22 mouse cellular contexts compared by ENCODE assay signal in the genomic region with DNA sequence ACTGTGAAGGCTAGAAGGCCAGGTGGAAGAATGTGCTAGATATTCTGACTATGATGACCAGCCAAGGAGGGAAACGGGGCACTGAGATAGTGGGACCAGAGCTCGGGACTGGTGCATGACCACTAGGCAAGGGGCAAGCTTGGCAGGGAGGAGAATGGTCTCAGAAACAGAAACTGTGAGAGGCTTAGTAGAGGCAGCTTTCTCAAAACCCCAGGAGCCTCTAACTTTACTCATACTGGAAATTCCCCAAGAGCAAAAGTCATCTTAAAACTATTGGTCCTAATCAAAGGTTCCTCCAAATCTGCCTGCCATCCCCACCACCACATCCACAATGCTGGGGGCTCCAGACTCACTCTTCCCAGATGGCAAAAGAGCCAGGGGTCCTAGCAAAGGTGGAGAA.
DNase-seq lines count a peak whose midpoint lies in the region; ATAC-seq lines count a peak whose summit lies in the region.
"Had no signal": no experiment of that assay in that cellular context is flagged by ENCODE, and none has a peak within 500 bp of the region (broad histone marks: within the 10 kb centered on the region; RNA-seq: fewer than 3 reads in every experiment).

No protein-coding gene starts in this region.

- H3K36me3 ChIP-seq in kidney, embryonic 16.5 days (ENCODE audit: insufficient read depth, low read length), result no peaks in the 10 kb centered on the region
- no peaks in the 10 kb centered on the region for H3K36me3 ChIP-seq in hindbrain, embryonic 12.5 days
- no peaks in the 10 kb centered on the region for H3K36me3 ChIP-seq in hindbrain, embryonic 15.5 days
- no peaks in the 10 kb centered on the region for H3K36me3 ChIP-seq in neural tube, embryonic 15.5 days
- H3K36me3 ChIP-seq: embryonic facial prominence, embryonic 13.5 days; heart, embryonic 13.5 days had no signal

- DNase-seq in kidney, postnatal 36 days, result no peak
- no peak for DNase-seq in lung, postnatal 14 days
- DNase-seq in spleen, postnatal 14 days (ENCODE audit: low spot score in 2 of 2), result no peak
- DNase-seq: adrenal gland, postnatal 14 days; cerebellum, adult 8-10 months; cerebellum, postnatal 36 days; embryo, embryonic 11 days; gastrocnemius, postnatal 25 days; heart, adult 18-20 months; heart, postnatal 14 days; kidney, adult 11 months; kidney, postnatal 10 days; thymus, postnatal 14 days had no signal

- WGBS in kidney, embryonic 16.5 days, result 90% methylated on average over 2 of the region's 2 CpGs
- 95% methylated on average over 2 of the region's 2 CpGs for WGBS in hindbrain, embryonic 12.5 days
- 95% methylated on average over 2 of the region's 2 CpGs for WGBS in hindbrain, embryonic 15.5 days
- WGBS in neural tube, embryonic 15.5 days, result 97% methylated on average over 2 of the region's 2 CpGs

- no peak for ATAC-seq in kidney, embryonic 16.5 days (ENCODE audit: low FRiP score, low TSS enrichment)
- no peak for ATAC-seq in hindbrain, embryonic 12.5 days (ENCODE audit: low FRiP score)
- no peak for ATAC-seq in hindbrain, embryonic 15.5 days (ENCODE audit: low FRiP score, low read depth)
- no peak for ATAC-seq in neural tube, embryonic 15.5 days (ENCODE audit: low FRiP score)

- peak overlapping the region; percentile 23; the same call in 1 of the 2 replicates for H3K27ac ChIP-seq in kidney, embryonic 16.5 days (ENCODE audit: low read length)
- peak overlapping the region; percentile 62 for H3K27ac ChIP-seq in hindbrain, embryonic 12.5 days
- peak overlapping the region; percentile 21; the same call in 1 of the 2 replicates for H3K27ac ChIP-seq in hindbrain, embryonic 15.5 days (replicated peaks)
- peak overlapping the region; percentile 65 for H3K27ac ChIP-seq in neural tube, embryonic 15.5 days (replicated peaks)
- H3K27ac ChIP-seq: embryonic facial prominence, embryonic 13.5 days; macrophage had no signal

- H3K27me3 ChIP-seq in kidney, embryonic 16.5 days (ENCODE audit: insufficient read depth, low read length), result no peaks in the 10 kb centered on the region
- no peaks in the 10 kb centered on the region for H3K27me3 ChIP-seq in hindbrain, embryonic 12.5 days
- no peaks in the 10 kb centered on the region for H3K27me3 ChIP-seq in hindbrain, embryonic 15.5 days
- no peaks in the 10 kb centered on the region for H3K27me3 ChIP-seq in neural tube, embryonic 15.5 days (replicated peaks)
- H3K27me3 ChIP-seq: embryonic facial prominence, embryonic 13.5 days; heart, embryonic 13.5 days had no signal

- H3K9ac ChIP-seq in kidney, embryonic 16.5 days (replicated peaks; ENCODE audit: low read length), result no peak overlapping the region
- no peak overlapping the region for H3K9ac ChIP-seq in hindbrain, embryonic 12.5 days
- H3K9ac ChIP-seq in hindbrain, embryonic 15.5 days, result no peak overlapping the region
- H3K9ac ChIP-seq in neural tube, embryonic 15.5 days (replicated peaks), result no peak overlapping the region
- H3K9ac ChIP-seq: embryonic facial prominence, embryonic 13.5 days; heart, embryonic 13.5 days had no signal

- H3K4me1 ChIP-seq in kidney, embryonic 16.5 days (ENCODE audit: insufficient read depth, low read length), result peaks cover 54% of the 10 kb centered on the region
- H3K4me1 ChIP-seq in hindbrain, embryonic 12.5 days, result peaks cover 77% of the 10 kb centered on the region
- peaks cover 78% of the 10 kb centered on the region for H3K4me1 ChIP-seq in hindbrain, embryonic 15.5 days (replicated peaks)
- H3K4me1 ChIP-seq in neural tube, embryonic 15.5 days, result peaks cover 68% of the 10 kb centered on the region

- H3K9me3 ChIP-seq in kidney, embryonic 16.5 days (ENCODE audit: low read length), result no peaks in the 10 kb centered on the region
- no peaks in the 10 kb centered on the region for H3K9me3 ChIP-seq in hindbrain, embryonic 12.5 days (replicated peaks)
- H3K9me3 ChIP-seq in hindbrain, embryonic 15.5 days, result no peaks in the 10 kb centered on the region
- H3K9me3 ChIP-seq in neural tube, embryonic 15.5 days (replicated peaks), result no peaks in the 10 kb centered on the region
- H3K9me3 ChIP-seq: embryonic facial prominence, embryonic 13.5 days; heart, embryonic 13.5 days had no signal

- no peak overlapping the region for H3K4me2 ChIP-seq in kidney, embryonic 16.5 days (replicated peaks; ENCODE audit: low read depth, low read length)
- H3K4me2 ChIP-seq in hindbrain, embryonic 12.5 days (replicated peaks), result no peak overlapping the region
- no peak overlapping the region for H3K4me2 ChIP-seq in hindbrain, embryonic 15.5 days
- no peak overlapping the region for H3K4me2 ChIP-seq in neural tube, embryonic 15.5 days
- H3K4me2 ChIP-seq: embryonic facial prominence, embryonic 13.5 days; heart, embryonic 13.5 days had no signal

- no peak overlapping the region for H3K4me3 ChIP-seq in kidney, embryonic 16.5 days (ENCODE audit: low read length)
- H3K4me3 ChIP-seq in hindbrain, embryonic 12.5 days, result no peak overlapping the region
- no peak overlapping the region for H3K4me3 ChIP-seq in hindbrain, embryonic 15.5 days
- H3K4me3 ChIP-seq in neural tube, embryonic 15.5 days (replicated peaks), result no peak overlapping the region
- H3K4me3 ChIP-seq: embryonic facial prominence, embryonic 13.5 days; erythroblast, embryonic 14.5 days; heart, embryonic 13.5 days; layer of hippocampus, adult 2 months had no signal
